Mouse (Mus musculus) liver, adult 2 months (tissue): ENCODE results near the gene Ppara. TPM values are rescaled to one million over a fixed set of nuclear protein-coding genes. Genes with fewer than 3 reads are reported as not detected.

ENCODE experiments used
- DNase-seq: peaks from one replicate; pipeline ENCODE4 v3.0.0-alpha.2; 2011; ENCODE audit warnings: low read depth, low spot score; ENCODE audit errors: extremely low read depth
- H3K27ac ChIP-seq: fragments of 200-500 bp; replicated peaks from 2 replicates; pipeline ENCODE4 v1.5.1; 2012; ENCODE audit warnings: low read depth, mild to moderate bottlenecking, control low read depth, inconsistent platforms, low read length; ENCODE audit not compliant: insufficient read depth
- H3K27me3 ChIP-seq: fragments of 200-500 bp; 2 replicates; pipeline ENCODE4 v1.6.1; 2012; ENCODE audit warnings: mild to moderate bottlenecking, moderate library complexity, low read length, inconsistent platforms; ENCODE audit not compliant: control insufficient read depth, insufficient read depth
- H3K36me3 ChIP-seq: fragments of 200-500 bp; 2 replicates; pipeline ENCODE4 v1.6.1; 2012; ENCODE audit warnings: low read length, inconsistent platforms; ENCODE audit not compliant: control insufficient read depth, insufficient read depth
- H3K4me1 ChIP-seq: fragments of 200-500 bp; 2 replicates; pipeline ENCODE4 v1.6.1; 2011; ENCODE audit warnings: low read length; ENCODE audit not compliant: control insufficient read depth, insufficient read depth
- H3K4me3 ChIP-seq: fragments of 200-500 bp; 2 replicates; pipeline ENCODE4 v1.5.1; 2011; ENCODE audit warnings: low read depth, mild to moderate bottlenecking, control low read depth, low read length, moderate library complexity; ENCODE audit not compliant: insufficient read depth
- H3K79me2 ChIP-seq: fragments of 200-500 bp; 2 replicates; pipeline ENCODE4 v1.6.1; 2012; ENCODE audit warnings: inconsistent platforms, mild to moderate bottlenecking, low read length, moderate library complexity; ENCODE audit not compliant: control insufficient read depth, insufficient read depth
- H3K9ac ChIP-seq: fragments of 200-500 bp; 2 replicates; pipeline ENCODE4 v1.6.1; 2012; ENCODE audit warnings: low read depth, mild to moderate bottlenecking, control low read depth, inconsistent platforms, low read length
- CTCF ChIP-seq: fragments of 200-500 bp; IDR thresholded peaks from 2 replicates; pipeline ENCODE4 v1.5.1; 2011; ENCODE audit warnings: low read depth, low read length, control low read depth
- POLR2A ChIP-seq: fragments of 200-500 bp; IDR thresholded peaks from 2 replicates; pipeline ENCODE4 v1.6.1; 2011; ENCODE audit warnings: low read length, control low read depth; ENCODE audit not compliant: insufficient read depth; ENCODE audit errors: extremely low read depth
- WGBS: fragments of 180-500 bp; shearing (Covaris S2); methylation state at CpG from one replicate; pipeline ENCODE4 v1.1.7; 2018; 5-methylcytosine and 5-hydroxymethylcytosine counted together
- polyA plus RNA-seq: library from polyadenylated mRNA; depleted of rRNA; stranded (reverse); fragments of >200 nt; gene quantifications from 2 replicates; pipeline ENCODE4 v1.2.3, GENCODE M21; 2012
- total RNA-seq: library from RNA; depleted of rRNA; stranded (reverse); fragments of >200 nt; gene quantifications from 2 replicates; pipeline ENCODE4 v1.2.3, GENCODE M21; 2014

The Ppara gene
- total and polyA plus RNA-seq, 2 experiments, result 36.2 to 184 TPM

GRCm38 (mm10) chr15:85719017-85719416, 15.8 kb upstream of the Ppara start:
- H3K4me3 ChIP-seq, result no peak overlapping the region
- 52% methylated on average over 7 of the region's 7 CpGs for WGBS
- TF ChIP-seq POLR2A (no peak), CTCF (no peak)
- no peak for DNase-seq
- peaks cover 44% of the 10 kb centered on the region for H3K4me1 ChIP-seq
- no peaks in the 10 kb centered on the region for H3K27me3 ChIP-seq
- no peaks in the 10 kb centered on the region for H3K36me3 ChIP-seq
- no peak overlapping the region for H3K9ac ChIP-seq
- no peaks in the 10 kb centered on the region for H3K79me2 ChIP-seq
- peak overlapping the region; percentile 67 for H3K27ac ChIP-seq

GRCm38 (mm10) chr15:85720366-85720841, 14.4 kb upstream of the Ppara start:
- H3K4me3 ChIP-seq, result no peak overlapping the region
- H3K36me3 ChIP-seq, result no peaks in the 10 kb centered on the region
- H3K9ac ChIP-seq, result peak overlapping the region; percentile 12; the same call in 1 of the 2 replicates
- H3K4me1 ChIP-seq, result peaks cover 49% of the 10 kb centered on the region
- no peak for TF ChIP-seq POLR2A
- no peak for TF ChIP-seq CTCF
- no peaks in the 10 kb centered on the region for H3K27me3 ChIP-seq
- H3K79me2 ChIP-seq, result no peaks in the 10 kb centered on the region
- peak; percentile 94 for DNase-seq
- WGBS, result 16% methylated on average over 6 of the region's 6 CpGs
- peak overlapping the region; percentile 98 for H3K27ac ChIP-seq

GRCm38 (mm10) chr15:85724271-85725165, 10.3 kb upstream of the Ppara start:
- DNase-seq, result peak; percentile 72
- WGBS, result 16% methylated on average over 11 of the region's 11 CpGs
- Histone ChIP-seq H3K27me3 (no peaks in the 10 kb centered on the region), H3K36me3 (no peaks in the 10 kb centered on the region), H3K9ac (peak overlapping the region; percentile 10; the same call in 1 of the 2 replicates), H3K27ac (peak overlapping the region; percentile 8), H3K4me1 (peaks cover 26% of the 10 kb centered on the region), H3K79me2 (no peaks in the 10 kb centered on the region), H3K4me3 (no peak overlapping the region)
- no peak for TF ChIP-seq POLR2A
- TF ChIP-seq CTCF, result no peak

- Histone ChIP-seq H3K27me3 (no peaks in the 10 kb centered on the region), H3K27ac (no peak overlapping the region), H3K9ac (no peak overlapping the region), H3K4me1 (peaks cover 23% of the 10 kb centered on the region), H3K79me2 (no peaks in the 10 kb centered on the region), H3K4me3 (no peak overlapping the region), H3K36me3 (no peaks in the 10 kb centered on the region)
- no peak for DNase-seq
- 90% methylated on average over 5 of the region's 5 CpGs for WGBS
- no peak for TF ChIP-seq POLR2A
- TF ChIP-seq CTCF, result no peak
Observed at GRCm38 (mm10) chr15:85728224-85728623, 6.6 kb upstream of the Ppara start.

GRCm38 (mm10) chr15:85729256-85729655, 5.5 kb upstream of the Ppara start:
- H3K27me3 ChIP-seq, result no peaks in the 10 kb centered on the region
- WGBS, result 89% methylated on average over 9 of the region's 9 CpGs
- no peak overlapping the region for H3K27ac ChIP-seq
- H3K4me3 ChIP-seq, result no peak overlapping the region
- no peaks in the 10 kb centered on the region for H3K79me2 ChIP-seq
- no peak for TF ChIP-seq CTCF
- no peak for TF ChIP-seq POLR2A
- no peak for DNase-seq
- H3K4me1 ChIP-seq, result peaks cover 17% of the 10 kb centered on the region
- no peak overlapping the region for H3K9ac ChIP-seq
- H3K36me3 ChIP-seq, result no peaks in the 10 kb centered on the region

- no peak overlapping the region for H3K9ac ChIP-seq
- H3K79me2 ChIP-seq, result no peaks in the 10 kb centered on the region
- no peaks in the 10 kb centered on the region for H3K36me3 ChIP-seq
- H3K27me3 ChIP-seq, result no peaks in the 10 kb centered on the region
- TF ChIP-seq CTCF, result no peak
- no peak for TF ChIP-seq POLR2A
- peaks cover 13% of the 10 kb centered on the region for H3K4me1 ChIP-seq
- no peak for DNase-seq
- H3K27ac ChIP-seq, result no peak overlapping the region
- H3K4me3 ChIP-seq, result no peak overlapping the region
- 72% methylated on average over 2 of the region's 2 CpGs for WGBS
Observed at GRCm38 (mm10) chr15:85730027-85730426, 4.8 kb upstream of the Ppara start.
